Mouse (Mus musculus) kidney, postnatal 14 days (tissue): Measurements from ENCODE around the gene Gm2042.
"Not testable (repeated sequence)": the region's sequence is repeated elsewhere in the genome, so short reads cannot be mapped to it uniquely, and the experiment has no call there.

Experiments
- DNase-seq: peaks from one replicate; pipeline ENCODE4 v3.0.0; 2022; ENCODE audit warnings: mixed read lengths

Gene Gm2042

GRCm38 (mm10) chr12:87953780-87954179 lies at the start of gene Gm2042:
Gene Gm2042 (plus strand): TSS chr12:87954080.
- not testable (repeated sequence) for DNase-seq

- DNase-seq = not testable (repeated sequence)
Measured at GRCm38 (mm10) chr12:87919721-87920120, 34.2 kb upstream of the Gm2042 start, which contains the start of gene Gm2035. Gene Gm2035 (minus strand): TSS chr12:87919857.

- not testable (repeated sequence) for DNase-seq
Measured at GRCm38 (mm10) chr12:87984000-87984399, 30.1 kb downstream of the Gm2042 start.

GRCm38 (mm10) chr12:88004118-88004517 lies 50.2 kb downstream of the Gm2042 start:
- not testable (repeated sequence) for DNase-seq
